Mouse (Mus musculus): Measurements from ENCODE around the gene Ppil3.

The Ppil3 gene

GRCm38 (mm10) chr1:58445143-58445722 is at the start of gene Ppil3, which contains the start of gene Nif3l1:
TSS of gene Ppil3 (minus strand) at chr1:58445486.
TSS of gene Nif3l1 (plus strand) at chr1:58445151.
- peak; percentile 76 for DNase-seq

- DNase-seq, result no peak
Measured at GRCm38 (mm10) chr1:58482647-58483046, 37.4 kb upstream of the Ppil3 start.

GRCm38 (mm10) chr1:58475662-58476061 is 30.4 kb upstream of the Ppil3 start:
- no peak for DNase-seq

- no peak for DNase-seq
Measured at GRCm38 (mm10) chr1:58465561-58465960, 20.3 kb upstream of the Ppil3 start.

GRCm38 (mm10) chr1:58465042-58465441 is 19.8 kb upstream of the Ppil3 start:
- no peak for DNase-seq

GRCm38 (mm10) chr1:58463935-58464334 is 18.6 kb upstream of the Ppil3 start:
- DNase-seq, result no peak

- DNase-seq, result no peak
Measured at GRCm38 (mm10) chr1:58460566-58460965, 15.3 kb upstream of the Ppil3 start.

GRCm38 (mm10) chr1:58458867-58459266 is 13.6 kb upstream of the Ppil3 start:
- peak; percentile 16 for DNase-seq

GRCm38 (mm10) chr1:58458175-58458574 is 12.9 kb upstream of the Ppil3 start:
- DNase-seq, result no peak

GRCm38 (mm10) chr1:58454316-58454715 is 9.0 kb upstream of the Ppil3 start:
- no peak for DNase-seq

- DNase-seq, result no peak
Measured at GRCm38 (mm10) chr1:58448396-58448795, 3.1 kb upstream of the Ppil3 start.

- no peak for DNase-seq
Measured at GRCm38 (mm10) chr1:58447766-58448165, 2.5 kb upstream of the Ppil3 start.

- DNase-seq, result no peak
Measured at GRCm38 (mm10) chr1:58445861-58446260, 575 bp upstream of the Ppil3 start.

- DNase-seq, result no peak
Measured at GRCm38 (mm10) chr1:58444691-58445090, 595 bp downstream of the Ppil3 start.

- no peak for DNase-seq
Measured at GRCm38 (mm10) chr1:58424551-58424950, 20.7 kb downstream of the Ppil3 start.

- DNase-seq, result peak; percentile 96
Measured at GRCm38 (mm10) chr1:58423371-58424248, 21.7 kb downstream of the Ppil3 start, which contains the start of gene Clk1. TSS of gene Clk1 (minus strand) at chr1:58424066.

GRCm38 (mm10) chr1:58422879-58423278 is 22.4 kb downstream of the Ppil3 start:
- no peak for DNase-seq

- DNase-seq, result no peak
Measured at GRCm38 (mm10) chr1:58420961-58421360, 24.3 kb downstream of the Ppil3 start.

- no peak for DNase-seq
Measured at GRCm38 (mm10) chr1:58420032-58420431, 25.3 kb downstream of the Ppil3 start.

GRCm38 (mm10) chr1:58416048-58416447 is 29.2 kb downstream of the Ppil3 start:
- no peak for DNase-seq

- no peak for DNase-seq
Measured at GRCm38 (mm10) chr1:58415442-58415841, 29.8 kb downstream of the Ppil3 start.

- DNase-seq, result no peak
Measured at GRCm38 (mm10) chr1:58410776-58411175, 34.5 kb downstream of the Ppil3 start.

- DNase-seq, result no peak
Measured at GRCm38 (mm10) chr1:58410198-58410588, 35.1 kb downstream of the Ppil3 start.

- no peak for DNase-seq
Measured at GRCm38 (mm10) chr1:58409553-58410197, 35.6 kb downstream of the Ppil3 start.

Data from right cerebral cortex, postnatal 4 days (tissue).